Mouse (Mus musculus) liver, embryonic 12.5 days (tissue): ENCODE results near the gene 1600002K03Rik. TPM values are rescaled to one million over a fixed set of nuclear protein-coding genes. Genes with fewer than 3 reads are reported as not detected.

Experiments used
- ATAC-seq: fragments of 200-750 bp; cut with Nextera tagmentation; 2 replicates; pipeline ENCODE4 v1.8.0; 2017; ENCODE audit warnings: moderate number of reproducible peaks, mild to moderate bottlenecking, moderate library complexity
- H3K27ac ChIP-seq: fragments of 300-500 bp; sonication (generic); 2 replicates; pipeline ENCODE4 v1.5.1; 2016; ENCODE audit warnings: mild to moderate bottlenecking
- H3K27me3 ChIP-seq: fragments of 300-500 bp; sonication (generic); replicated peaks from 2 replicates; pipeline ENCODE4 v1.6.1; 2016; ENCODE audit warnings: mild to moderate bottlenecking, moderate library complexity
- H3K36me3 ChIP-seq: fragments of 300-500 bp; sonication (generic); 2 replicates; pipeline ENCODE4 v1.6.1; 2016; ENCODE audit warnings: mild to moderate bottlenecking, moderate library complexity
- H3K4me1 ChIP-seq: fragments of 300-500 bp; sonication (generic); 2 replicates; pipeline ENCODE4 v1.6.1; 2016
- H3K4me2 ChIP-seq: fragments of 300-500 bp; sonication (generic); 2 replicates; pipeline ENCODE4 v1.6.1; 2016; ENCODE audit warnings: mild to moderate bottlenecking, moderate library complexity
- H3K4me3 ChIP-seq: fragments of 300-500 bp; sonication (generic); 2 replicates; pipeline ENCODE4 v1.5.1; 2016; ENCODE audit warnings: mild to moderate bottlenecking, moderate library complexity
- H3K9ac ChIP-seq: fragments of 300-500 bp; sonication (generic); 2 replicates; pipeline ENCODE4 v1.6.1; 2016; ENCODE audit warnings: mild to moderate bottlenecking, moderate library complexity
- H3K9me3 ChIP-seq: fragments of 300-500 bp; sonication (generic); replicated peaks from 2 replicates; pipeline ENCODE4 v1.6.1; 2016; ENCODE audit warnings: mild to moderate bottlenecking, moderate library complexity
- WGBS: fragments of 180-500 bp; shearing (Covaris S2); methylation state at CpG from one replicate; pipeline ENCODE4 v1.1.7; 2016; ENCODE audit not compliant: insufficient replicate concordance; 5-methylcytosine and 5-hydroxymethylcytosine counted together
- polyA plus RNA-seq: library from polyadenylated mRNA; unstranded; fragments of >200 nt; fragmentation: Nextera tagmentation; extraction: Ambion mirVana; gene quantifications from 2 replicates; pipeline ENCODE4 v1.2.1, GENCODE M21; 2016

Gene 1600002K03Rik
- polyA plus RNA-seq, 1 experiment from 2014 or later, result 16.4 TPM

DNA sequence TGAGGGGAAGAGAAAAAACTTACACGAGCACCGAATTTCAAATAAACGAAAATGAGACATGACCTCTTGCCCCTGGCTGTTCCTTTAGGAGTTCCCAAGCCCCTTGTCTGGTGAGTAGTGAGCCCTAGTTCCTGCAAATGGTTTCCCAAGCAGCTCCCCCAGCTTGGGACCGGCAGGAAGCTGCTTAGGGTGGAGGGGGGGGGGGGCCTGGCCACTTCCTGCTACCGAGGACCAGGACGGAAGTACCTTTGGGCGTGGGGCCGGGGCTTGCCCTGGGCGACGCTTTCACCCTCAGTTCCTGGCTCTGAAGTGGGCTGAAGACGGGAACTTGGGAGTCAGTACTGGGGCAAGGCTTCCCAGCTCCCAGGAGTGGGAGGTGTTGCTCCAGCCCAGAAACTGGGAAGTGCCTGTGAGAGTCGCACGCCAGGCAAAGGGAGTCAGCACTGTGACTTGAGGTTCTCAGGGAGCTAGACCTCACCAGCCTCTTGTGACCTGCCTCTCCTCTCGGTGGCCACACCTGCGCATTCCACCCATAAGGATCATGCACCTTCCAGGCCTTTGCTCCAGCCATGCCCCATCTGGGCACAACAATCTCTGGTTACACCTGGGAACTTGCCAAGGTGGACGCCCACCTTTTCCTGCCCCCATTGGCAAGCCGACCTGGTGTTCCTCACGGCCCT, 14.3 kb upstream of the 1600002K03Rik start:
- no peak for ATAC-seq
- H3K9me3 ChIP-seq, result no peaks in the 10 kb centered on the region
- no peaks in the 10 kb centered on the region for H3K27me3 ChIP-seq
- H3K4me3 ChIP-seq, result peak overlapping the region; percentile 59
- H3K27ac ChIP-seq, result peak overlapping the region; percentile 86
- H3K9ac ChIP-seq, result peak overlapping the region; percentile 41
- H3K4me2 ChIP-seq, result peak overlapping the region; percentile 96
- WGBS, result 10% methylated on average over 18 of the region's 18 CpGs
- H3K36me3 ChIP-seq, result peaks cover 42% of the 10 kb centered on the region
- peaks cover 96% of the 10 kb centered on the region for H3K4me1 ChIP-seq

DNA sequence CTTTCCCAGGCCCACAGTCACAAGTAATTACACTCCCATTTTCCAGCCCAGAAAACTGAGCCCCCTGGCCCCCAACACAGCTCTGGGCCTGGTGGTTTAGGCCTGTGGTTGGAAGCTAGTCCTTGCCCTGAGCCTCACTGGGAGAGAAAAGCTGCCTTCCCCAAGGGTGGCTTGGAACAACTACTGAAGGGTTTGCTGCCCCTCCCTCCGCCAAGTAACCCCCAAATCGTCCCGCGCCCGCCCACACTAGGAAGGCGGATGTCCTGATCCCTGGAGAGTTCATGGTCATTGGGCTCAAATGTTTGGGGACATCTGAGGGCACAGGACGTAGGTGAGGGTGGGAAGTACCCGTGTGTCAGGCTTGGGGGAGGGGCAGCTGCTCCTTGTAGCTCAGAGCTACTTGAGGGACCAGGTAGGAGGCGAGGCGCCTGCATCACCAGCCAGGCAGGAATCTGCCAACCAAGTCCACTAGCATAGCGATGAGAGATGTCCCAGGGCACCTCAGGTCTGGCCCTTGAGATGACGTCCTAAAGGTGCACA, 13.7 kb upstream of the 1600002K03Rik start:
- Histone ChIP-seq H3K4me3 (peak overlapping the region; percentile 59), H3K4me1 (peaks cover 95% of the 10 kb centered on the region), H3K4me2 (peak overlapping the region; percentile 96), H3K9ac (peak overlapping the region; percentile 41), H3K9me3 (no peaks in the 10 kb centered on the region), H3K36me3 (peaks cover 36% of the 10 kb centered on the region), H3K27ac (peak overlapping the region; percentile 86), H3K27me3 (0 out of 2 replicates have a peak, but pooled peaks cover 5% of the 10 kb centered on the region)
- WGBS, result 21% methylated on average over 12 of the region's 12 CpGs
- no peak; the same call in 1 of the 2 replicates for ATAC-seq

DNA sequence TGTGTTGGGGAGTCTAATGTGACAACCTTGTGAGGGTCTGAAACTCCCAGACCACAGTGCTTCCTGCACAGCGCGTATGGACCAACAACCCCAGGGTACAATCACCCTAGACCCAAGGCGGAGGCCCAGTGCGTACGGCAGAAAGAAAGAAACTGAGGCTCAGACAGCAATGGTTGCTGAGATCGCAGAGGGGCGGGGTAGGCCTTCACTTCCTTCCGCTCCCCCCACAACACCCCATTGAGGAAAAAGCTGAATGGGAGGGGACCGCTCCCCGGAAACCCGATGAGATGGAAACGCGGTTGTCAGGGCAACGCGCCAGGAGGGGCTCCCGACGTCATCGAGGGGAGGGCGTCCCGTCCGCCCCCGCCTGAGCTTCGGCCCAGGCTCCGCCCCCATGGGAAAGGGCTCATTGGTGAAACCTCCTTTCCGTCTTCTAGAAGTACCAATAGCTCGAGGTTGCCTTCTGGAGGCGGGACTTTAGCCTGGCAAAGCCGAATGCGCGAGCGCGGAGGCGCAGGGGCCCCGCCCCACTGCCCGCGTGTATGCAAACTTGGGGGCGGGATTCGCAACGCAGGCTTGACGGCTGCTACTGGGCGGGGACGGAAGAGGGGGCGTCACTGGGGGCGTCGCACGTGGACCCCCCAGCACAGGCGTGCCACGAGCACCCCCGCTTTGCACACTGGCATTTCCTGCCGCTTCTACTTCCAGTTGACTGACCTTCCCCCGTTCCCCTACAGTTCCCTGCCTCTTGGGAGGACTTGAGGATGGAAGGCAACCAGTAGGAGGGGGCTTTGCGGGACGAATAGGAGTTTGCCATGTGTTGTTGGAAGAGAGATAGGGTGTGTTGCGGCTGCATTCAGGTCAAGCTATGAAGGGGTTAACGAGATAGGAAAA, 12.9 kb upstream of the 1600002K03Rik start:
- Histone ChIP-seq H3K27me3 (0 out of 2 replicates have a peak, but pooled peaks cover 10% of the 10 kb centered on the region), H3K4me2 (peak overlapping the region; percentile 96), H3K9me3 (no peaks in the 10 kb centered on the region), H3K4me1 (peaks cover 95% of the 10 kb centered on the region), H3K9ac (peak overlapping the region; percentile 66), H3K36me3 (peaks cover 28% of the 10 kb centered on the region), H3K27ac (peak overlapping the region; percentile 86), H3K4me3 (peak overlapping the region; percentile 59)
- ATAC-seq, result peak; percentile 84
- under 1% methylated on average over 55 of the region's 55 CpGs for WGBS

DNA sequence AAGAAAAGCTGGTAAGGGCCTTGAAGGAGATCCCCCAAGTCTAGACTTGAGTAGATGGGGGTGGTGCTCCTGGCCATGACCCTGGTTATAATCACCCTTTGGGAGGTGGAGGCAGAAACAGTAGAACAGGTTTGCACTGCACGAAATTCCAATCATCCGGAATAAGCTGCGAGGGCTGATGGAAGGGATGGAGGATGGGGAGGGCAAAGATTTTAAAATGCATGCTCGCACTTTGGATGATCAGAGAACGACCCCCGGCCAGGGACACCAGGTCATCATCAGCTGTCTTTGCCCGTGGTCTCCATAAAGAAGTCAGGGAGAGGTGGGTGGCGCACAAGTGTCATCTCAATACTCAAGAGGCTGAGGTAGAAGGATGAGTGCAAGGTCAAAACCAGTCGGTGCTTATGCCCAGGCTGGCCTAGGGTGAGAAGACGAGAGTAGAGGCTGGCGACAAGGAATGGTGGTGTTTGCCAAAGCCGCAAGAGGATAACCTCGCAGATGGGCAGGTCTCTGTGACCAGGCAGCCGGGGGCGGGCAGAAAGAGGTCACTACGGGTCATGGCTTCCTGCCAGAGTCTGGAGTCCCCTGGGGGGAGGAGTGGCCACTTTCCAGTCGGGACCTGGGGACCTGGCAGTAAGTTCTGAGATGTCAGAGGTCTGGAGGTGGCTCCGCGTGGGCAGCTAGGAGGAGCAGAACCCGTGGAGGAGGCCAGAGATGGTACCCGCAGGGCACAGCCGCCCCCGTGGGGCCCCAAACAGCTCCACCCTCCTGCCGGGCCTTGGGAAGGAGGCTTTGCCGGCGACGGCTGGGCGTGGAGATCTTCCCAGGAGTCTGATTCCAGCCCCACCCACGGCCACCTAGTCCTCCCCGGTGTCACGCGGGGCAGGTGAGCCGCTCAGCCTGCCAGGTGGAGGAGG, 12.0 kb upstream of the 1600002K03Rik start:
- H3K4me1 ChIP-seq, result peaks cover 95% of the 10 kb centered on the region
- H3K9me3 ChIP-seq, result no peaks in the 10 kb centered on the region
- peak overlapping the region; percentile 59 for H3K4me3 ChIP-seq
- peak overlapping the region; percentile 85 for H3K27ac ChIP-seq
- under 1% methylated on average over 33 of the region's 33 CpGs for WGBS
- H3K4me2 ChIP-seq, result peak overlapping the region; percentile 96
- H3K36me3 ChIP-seq, result peaks cover 19% of the 10 kb centered on the region
- peak; percentile 31 for ATAC-seq
- H3K9ac ChIP-seq, result peak overlapping the region; percentile 66
- 0 out of 2 replicates have a peak, but pooled peaks cover 10% of the 10 kb centered on the region for H3K27me3 ChIP-seq

DNA sequence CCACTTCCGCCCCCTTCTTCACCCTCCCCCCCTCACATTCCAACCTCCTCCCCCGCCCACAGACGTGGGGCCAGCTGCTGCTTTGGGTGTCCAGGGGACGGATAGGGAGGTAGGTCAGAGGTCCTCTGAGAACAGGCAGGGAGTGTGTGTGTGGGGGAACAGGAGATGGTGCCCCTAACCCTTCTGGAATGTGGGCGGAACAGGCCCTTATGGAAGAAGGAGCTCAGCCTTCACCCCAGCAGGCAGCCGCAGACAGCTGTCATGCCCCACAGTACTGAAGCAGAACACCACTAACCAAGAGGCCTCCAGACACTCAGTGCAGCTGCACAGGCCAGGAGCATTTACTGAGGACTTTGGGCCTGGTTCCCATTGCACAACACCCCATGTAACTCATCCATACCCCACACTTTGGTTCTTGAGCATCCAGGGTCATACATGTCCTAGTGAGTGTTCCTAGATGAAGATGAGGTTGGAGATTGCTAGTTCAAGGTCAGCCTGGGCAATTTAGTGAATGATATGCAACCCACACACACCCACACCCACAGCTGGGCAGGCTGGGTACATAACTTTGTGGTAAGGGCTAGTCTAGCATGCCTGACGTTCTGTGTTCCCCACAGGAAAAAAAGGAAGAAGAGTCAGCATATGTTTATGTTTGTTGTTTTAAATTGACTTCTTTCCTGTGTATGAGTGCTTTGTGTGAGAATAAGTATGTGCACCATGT, 11.1 kb upstream of the 1600002K03Rik start:
- WGBS, result 24% methylated on average over 6 of the region's 7 CpGs

DNA sequence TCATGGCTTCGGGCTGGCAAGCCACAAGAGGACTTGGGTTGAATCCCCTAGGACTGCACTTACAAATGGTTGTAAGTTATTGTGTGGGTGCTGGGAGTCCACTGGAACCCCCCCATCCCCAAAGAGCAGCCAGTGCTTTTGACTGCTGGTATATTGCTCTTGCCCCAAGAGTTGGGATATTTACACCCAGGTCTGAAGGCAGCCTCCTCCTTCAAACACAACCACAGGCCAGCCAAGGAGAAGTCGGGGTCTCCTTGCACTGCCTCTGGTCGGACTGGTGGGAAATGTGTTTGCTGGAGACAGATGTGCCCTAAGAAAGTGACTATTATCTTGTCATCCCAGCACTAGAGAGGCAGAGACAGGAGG, 10.5 kb upstream of the 1600002K03Rik start:
- H3K4me3 ChIP-seq, result no peak overlapping the region

More for the DNA sequence above, 11.1 kb upstream of the 1600002K03Rik start:
- Histone ChIP-seq H3K27me3 (0 out of 2 replicates have a peak, but pooled peaks cover 10% of the 10 kb centered on the region), H3K9me3 (no peaks in the 10 kb centered on the region), H3K4me2 (peak overlapping the region; percentile 96), H3K4me3 (peak overlapping the region; percentile 59), H3K9ac (peak overlapping the region; percentile 66), H3K36me3 (peaks cover 10% of the 10 kb centered on the region), H3K27ac (peak overlapping the region; percentile 85), H3K4me1 (peaks cover 94% of the 10 kb centered on the region)
- no peak for ATAC-seq

DNA sequence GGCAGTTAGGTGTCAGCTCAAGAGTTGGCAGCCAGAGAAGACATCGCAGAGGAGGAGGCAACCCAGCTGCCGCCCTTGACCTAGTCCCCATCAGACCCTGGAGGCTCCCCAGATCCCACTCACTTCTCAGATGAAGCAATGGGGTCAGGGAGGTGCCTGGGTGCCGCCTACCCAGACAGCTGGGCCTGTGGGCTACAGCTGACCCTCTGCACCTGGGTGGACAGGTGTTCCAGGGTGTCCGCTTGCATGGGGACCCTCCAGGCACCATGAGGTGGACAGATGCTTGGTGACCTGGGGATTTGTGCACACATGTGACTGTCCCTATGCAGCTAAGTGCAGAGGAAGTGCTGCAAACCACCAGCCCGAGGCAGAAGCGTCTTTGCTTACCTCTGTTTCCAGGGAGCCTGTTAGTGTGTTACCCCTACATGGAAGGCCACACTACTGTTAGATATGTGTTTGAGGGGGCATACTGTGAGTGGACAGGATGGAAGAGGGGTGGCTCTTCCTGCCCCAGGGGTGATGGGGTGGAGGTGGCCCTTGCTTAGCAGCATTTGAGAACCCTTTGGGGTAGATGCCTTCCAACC, 9.9 kb upstream of the 1600002K03Rik start:
- no peak for ATAC-seq
- 0 out of 2 replicates have a peak, but pooled peaks cover 10% of the 10 kb centered on the region for H3K27me3 ChIP-seq
- 69% methylated on average over 6 of the region's 6 CpGs for WGBS
- H3K4me1 ChIP-seq, result peaks cover 88% of the 10 kb centered on the region
- H3K4me3 ChIP-seq, result no peak overlapping the region
- H3K27ac ChIP-seq, result peak overlapping the region; percentile 85
- H3K9ac ChIP-seq, result 0 out of 2 replicates have a peak overlapping the region, but pooled peaks have one; percentile 66
- no peaks in the 10 kb centered on the region for H3K9me3 ChIP-seq
- no peaks in the 10 kb centered on the region for H3K36me3 ChIP-seq
- H3K4me2 ChIP-seq, result peak overlapping the region; percentile 3; the same call in 1 of the 2 replicates

More for the DNA sequence above, 10.5 kb upstream of the 1600002K03Rik start:
- H3K4me2 ChIP-seq, result peak overlapping the region; percentile 96; the same call in 1 of the 2 replicates
- H3K27me3 ChIP-seq, result 0 out of 2 replicates have a peak, but pooled peaks cover 10% of the 10 kb centered on the region
- 64% methylated on average over 3 of the region's 3 CpGs for WGBS
- peaks cover 94% of the 10 kb centered on the region for H3K4me1 ChIP-seq
- H3K36me3 ChIP-seq, result peaks cover 4% of the 10 kb centered on the region
- no peak for ATAC-seq
- peak overlapping the region; percentile 85 for H3K27ac ChIP-seq
- peak overlapping the region; percentile 66; the same call in 1 of the 2 replicates for H3K9ac ChIP-seq
- no peaks in the 10 kb centered on the region for H3K9me3 ChIP-seq

DNA sequence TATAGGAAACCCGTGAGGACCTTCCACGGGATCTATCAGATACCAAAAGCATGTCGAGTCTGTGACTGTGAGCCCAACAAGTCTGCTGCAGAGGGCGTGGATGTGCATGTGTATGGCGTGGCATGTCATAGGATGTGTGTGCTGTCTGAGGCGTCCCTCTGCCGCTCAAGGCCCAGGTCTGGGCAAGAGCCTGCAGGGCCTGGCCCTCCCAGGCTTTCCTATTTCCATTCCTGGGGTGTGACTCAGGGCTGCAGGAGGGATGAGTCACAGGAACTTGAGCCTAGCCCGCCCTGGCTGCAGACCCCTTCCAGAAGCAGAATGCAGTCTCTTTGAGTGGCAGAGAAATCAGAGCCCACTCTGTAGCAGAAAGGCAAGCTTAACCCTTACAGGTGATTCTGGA, 9.0 kb upstream of the 1600002K03Rik start:
- peaks cover 83% of the 10 kb centered on the region for H3K4me1 ChIP-seq
- WGBS, result 60% methylated on average over 8 of the region's 8 CpGs
- H3K9me3 ChIP-seq, result no peaks in the 10 kb centered on the region
- no peak overlapping the region for H3K4me3 ChIP-seq
- H3K27me3 ChIP-seq, result 0 out of 2 replicates have a peak, but pooled peaks cover 10% of the 10 kb centered on the region
- 0 out of 2 replicates have a peak overlapping the region, but pooled peaks have one; percentile 90 for H3K4me2 ChIP-seq
- ATAC-seq, result no peak
- H3K9ac ChIP-seq, result peak overlapping the region; percentile 61; the same call in 1 of the 2 replicates
- H3K27ac ChIP-seq, result no peak overlapping the region
- no peaks in the 10 kb centered on the region for H3K36me3 ChIP-seq

DNA sequence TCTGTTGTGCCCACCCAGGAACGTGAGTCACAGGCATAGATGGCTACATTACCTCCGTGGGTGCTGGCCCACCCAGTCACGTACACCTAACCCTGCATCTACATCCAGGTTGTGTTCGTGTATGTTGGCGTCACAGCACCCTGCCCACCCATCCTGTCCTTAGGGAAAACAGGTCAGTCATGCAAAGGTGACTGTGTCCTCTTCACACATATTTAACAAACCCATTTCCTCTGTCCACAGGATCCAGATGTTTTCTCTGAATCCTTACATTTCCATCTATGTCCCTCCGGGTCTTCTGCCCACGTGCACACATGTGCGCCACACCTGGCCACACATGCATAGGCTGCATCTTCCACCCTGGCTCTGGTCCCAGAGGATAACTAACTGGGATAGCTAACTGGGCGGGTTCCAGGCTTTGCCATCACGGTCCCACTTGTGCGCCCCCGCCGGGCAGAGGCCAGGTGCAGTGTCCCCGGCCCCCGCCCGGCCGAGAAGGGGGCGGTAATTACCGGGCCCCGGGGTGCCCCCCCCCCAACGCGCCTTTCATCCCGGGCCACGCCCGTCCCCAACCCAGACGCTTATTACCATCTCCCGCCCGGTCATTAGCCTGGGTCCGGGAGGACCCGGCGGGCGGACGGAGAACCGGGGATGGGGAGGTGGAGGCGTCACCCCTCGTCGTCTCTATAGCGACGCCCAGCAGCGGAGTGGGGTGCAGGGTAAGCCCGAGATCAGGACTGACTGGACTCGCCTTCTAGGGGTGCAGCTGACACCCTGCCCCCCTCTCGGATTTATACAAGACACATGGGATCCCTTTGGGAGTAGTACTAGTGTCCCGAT, 8.4 kb upstream of the 1600002K03Rik start:
- H3K36me3 ChIP-seq, result peaks cover 2% of the 10 kb centered on the region; the same call in 1 of the 2 replicates
- WGBS, result 12% methylated on average over 43 of the region's 44 CpGs
- H3K4me1 ChIP-seq, result peaks cover 83% of the 10 kb centered on the region
- peak overlapping the region; percentile 61 for H3K9ac ChIP-seq
- H3K4me2 ChIP-seq, result peak overlapping the region; percentile 90
- H3K4me3 ChIP-seq, result peak overlapping the region; percentile 55
- H3K27me3 ChIP-seq, result 0 out of 2 replicates have a peak, but pooled peaks cover 10% of the 10 kb centered on the region
- H3K9me3 ChIP-seq, result no peaks in the 10 kb centered on the region
- peak overlapping the region; percentile 69 for H3K27ac ChIP-seq
- ATAC-seq, result no peak
